Mouse (Mus musculus) cerebellum, adult 2 months (tissue): Measurements from ENCODE around the gene Iqsec1.

Source experiments
- CTCF ChIP-seq: fragments of 200-500 bp; IDR thresholded peaks from 2 replicates; pipeline ENCODE4 v1.5.1; 2011; ENCODE audit warnings: low read depth, mild to moderate bottlenecking, control low read depth, low read length, moderate library complexity, borderline replicate concordance; ENCODE audit not compliant: insufficient read depth
- POLR2A ChIP-seq: fragments of 200-500 bp; IDR thresholded peaks from 2 replicates; pipeline ENCODE4 v1.6.1; 2011; ENCODE audit warnings: low read length, control low read depth, borderline replicate concordance; ENCODE audit not compliant: insufficient read depth

DNA sequence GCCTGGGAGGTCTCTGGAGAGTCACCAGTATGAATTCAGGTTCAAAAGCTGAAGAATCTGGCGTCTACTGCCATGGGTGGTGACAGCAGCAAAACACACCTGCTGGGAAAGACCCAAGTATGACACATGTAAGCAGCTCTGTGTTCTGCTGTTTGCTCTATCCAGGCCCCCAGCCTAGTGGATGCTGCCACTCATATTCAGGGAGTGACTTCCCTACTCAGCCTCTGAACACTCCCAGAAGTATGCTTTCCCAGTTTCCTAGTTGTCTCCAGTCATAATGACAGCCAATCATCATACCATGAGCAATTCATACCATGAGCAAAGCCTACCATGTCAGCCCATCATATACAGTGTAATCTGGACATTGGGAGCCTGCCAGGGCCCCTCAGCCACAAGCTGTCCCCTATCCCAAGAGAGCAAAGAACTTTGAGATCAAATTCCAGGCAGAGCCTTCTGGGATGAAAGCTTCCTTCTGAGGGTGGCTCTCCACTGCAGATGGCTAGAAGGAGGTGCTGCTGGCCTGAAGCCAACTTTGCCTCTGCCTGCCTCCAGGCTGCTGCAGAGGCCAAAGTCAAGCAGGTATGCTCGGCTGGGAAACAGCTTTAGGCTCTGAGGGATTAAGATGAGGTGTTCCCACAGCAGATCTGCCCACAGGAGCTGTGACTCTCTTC lies 42.8 kb downstream of the Iqsec1 start:
- TF ChIP-seq CTCF (no peak), POLR2A (no peak)
